Mouse (Mus musculus) central nervous system, embryonic 11.5 days (tissue): Measurements from ENCODE around the gene Saa2. TPM values are rescaled to one million over a fixed set of nuclear protein-coding genes. Genes with fewer than 3 reads are reported as not detected.

Experiments used
- polyA plus RNA-seq: library from polyadenylated mRNA; depleted of rRNA; stranded (reverse); fragments of >200 nt; gene quantifications from 2 replicates; pipeline ENCODE4 v1.2.3, GENCODE M21; 2012; rRNA removed

Gene Saa2
- polyA plus RNA-seq, result 0.58 TPM in 1 of 2 replicates, not detected in the other

DNA sequence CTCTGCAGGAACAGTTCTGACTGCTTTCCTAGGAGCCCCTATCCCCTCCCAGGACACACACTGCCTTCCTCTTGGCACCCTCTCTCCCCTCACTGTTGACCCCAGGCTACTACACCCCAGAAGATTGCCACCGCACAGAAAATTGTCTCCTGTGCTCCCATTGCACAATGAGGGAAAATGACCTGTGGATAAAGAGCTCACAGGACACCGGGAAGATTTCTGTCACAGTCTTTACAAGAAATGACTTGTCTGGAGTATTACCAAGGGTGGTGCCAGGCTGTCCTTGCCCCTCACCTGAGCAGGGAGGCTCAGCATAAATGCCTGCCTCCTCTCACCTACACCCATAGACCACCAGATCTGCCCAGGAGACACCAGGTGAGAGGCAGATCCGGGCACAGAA is at the start of gene Saa2:
TSS of gene Saa2 (plus strand) at position 301 of the 400 bp plus-strand sequence.

DNA sequence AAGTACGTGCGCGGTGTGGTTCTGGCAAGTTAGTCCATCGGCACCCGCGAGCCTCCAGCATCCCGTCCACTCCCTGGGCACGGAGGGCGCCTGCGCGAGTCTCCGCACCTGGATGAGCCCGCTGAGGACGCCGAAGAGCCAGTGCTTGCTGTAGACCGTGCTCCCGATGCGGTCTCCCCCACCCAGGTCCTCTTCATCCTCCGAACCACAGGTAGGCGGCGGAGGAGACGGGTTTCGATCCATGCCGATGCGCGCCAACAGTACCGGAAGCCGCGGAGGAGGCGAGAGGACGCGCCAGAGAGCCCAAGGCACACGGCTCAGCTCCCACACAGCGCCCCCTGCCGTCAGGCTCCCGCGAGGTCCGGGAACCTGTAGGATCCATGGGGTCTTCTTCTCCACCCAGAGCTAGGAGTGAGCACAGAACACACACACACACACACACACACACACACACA is 41.2 kb upstream of the Saa2 start, which contains the start of gene Saal1:
TSS of gene Saal1 (minus strand) at position 291 of the 455 bp plus-strand sequence.

DNA sequence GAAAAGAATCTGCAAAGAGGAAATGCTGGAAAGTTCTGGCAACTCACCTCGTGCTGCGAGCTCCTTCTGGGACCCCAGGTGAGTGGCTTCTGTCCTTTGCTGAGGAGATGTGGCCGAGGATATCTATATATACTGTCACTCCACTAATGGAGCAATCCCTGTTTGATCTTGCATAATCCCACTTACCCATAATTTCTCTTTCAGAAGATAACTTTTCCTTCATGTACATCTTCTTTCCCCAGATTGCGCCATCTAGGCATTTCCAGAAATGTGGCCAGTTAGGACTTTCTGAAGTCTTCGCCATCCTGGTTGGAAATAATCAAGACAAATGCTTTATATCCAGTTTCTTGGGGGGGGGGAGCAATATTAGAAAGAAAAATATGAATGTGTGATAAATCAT is 36.0 kb upstream of the Saa2 start, which contains the start of gene Saa3:
TSS of gene Saa3 (minus strand) at position 101 of the 400 bp plus-strand sequence.

DNA sequence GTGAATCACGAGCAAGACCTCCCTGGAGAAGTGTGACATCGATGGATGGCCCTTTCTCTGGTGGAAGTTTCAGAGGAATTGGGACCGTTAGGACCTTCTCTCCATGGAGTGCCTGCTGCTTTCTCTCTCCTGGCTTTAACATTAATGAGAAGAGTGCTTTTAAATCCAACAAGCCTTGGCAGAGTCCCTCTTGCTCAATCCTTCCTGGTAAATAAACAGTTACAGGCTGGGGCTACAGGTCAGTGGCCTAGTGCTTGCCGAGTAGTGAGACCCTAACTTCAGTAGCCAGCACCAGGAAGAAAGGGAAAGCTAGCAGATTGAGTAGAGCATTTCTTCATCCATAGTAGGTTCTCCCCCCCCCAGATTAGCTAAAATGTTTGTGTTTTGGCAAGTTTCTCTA is 19.1 kb upstream of the Saa2 start, which contains the start of gene Saa4:
TSS of gene Saa4 (minus strand) at position 146 of the 400 bp plus-strand sequence.

DNA sequence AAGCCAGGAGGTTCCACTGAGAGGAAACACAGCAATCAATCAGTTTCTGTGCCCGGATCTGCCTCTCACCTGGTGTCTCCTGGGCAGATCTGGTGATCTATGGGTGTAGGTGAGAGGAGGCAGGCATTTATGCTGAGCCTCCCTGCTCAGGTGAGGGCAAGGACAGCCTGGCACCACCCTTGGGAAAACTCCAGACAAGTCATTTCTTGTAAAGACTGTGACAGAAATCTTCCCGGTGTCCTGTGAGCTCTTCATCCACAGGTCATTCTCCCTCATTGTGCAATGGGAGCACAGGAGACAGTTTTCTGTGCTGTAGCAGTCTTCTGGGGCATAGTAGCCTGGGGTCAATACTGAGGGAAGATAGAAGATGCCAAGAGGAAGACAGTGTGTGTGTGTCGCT is 8.7 kb upstream of the Saa2 start, which contains the start of gene Saa1:
TSS of gene Saa1 (minus strand) at position 101 of the 400 bp plus-strand sequence.

DNA sequence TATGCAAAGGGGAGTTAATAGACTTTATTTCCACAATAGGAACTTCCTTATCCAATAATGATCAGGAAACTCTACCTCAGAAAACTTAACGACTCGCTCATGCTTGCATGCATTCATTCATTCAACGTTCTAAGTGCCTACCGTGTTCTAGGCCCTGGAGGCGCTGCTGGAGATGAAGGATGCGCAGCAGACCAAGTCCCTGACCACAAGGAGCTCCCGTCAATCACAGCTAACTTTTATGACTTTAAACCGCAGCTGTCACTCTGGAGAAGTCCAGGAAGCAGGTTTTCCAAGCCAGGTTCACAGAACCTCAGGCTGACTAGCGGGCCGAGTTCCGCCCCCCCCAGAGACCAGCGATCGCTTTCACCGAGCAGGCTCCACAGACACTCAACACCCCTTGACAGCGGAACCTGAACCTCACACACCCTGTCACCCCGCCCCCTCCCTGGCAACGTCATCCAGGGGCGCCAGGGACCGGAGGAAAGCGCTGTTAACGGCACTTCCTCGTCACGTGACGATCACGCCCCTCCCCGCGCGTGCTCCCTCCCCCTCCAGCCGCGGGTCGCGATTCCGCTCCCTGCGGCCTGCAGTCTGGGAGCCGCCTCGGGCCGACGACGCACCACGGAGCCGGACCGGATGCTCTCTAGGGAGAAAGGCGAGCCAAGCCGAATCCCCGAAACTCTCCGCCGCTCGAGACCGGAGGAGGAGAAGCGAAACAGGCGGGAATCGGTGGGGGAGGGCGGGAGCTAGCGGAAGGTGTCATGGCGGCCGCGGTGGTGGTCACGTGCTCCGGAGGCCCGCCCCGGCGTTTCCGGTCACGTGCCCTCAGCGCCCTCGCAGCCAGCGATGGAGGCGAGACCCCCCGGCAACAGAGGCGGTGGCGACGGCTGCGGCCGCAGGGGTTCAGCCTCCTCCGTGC is 44.0 kb downstream of the Saa2 start, which contains the start of the genes Hps5 and Gtf2h1:
TSS of gene Hps5 (minus strand) at position 778 of the 919 bp plus-strand sequence.
TSS of gene Gtf2h1 (plus strand) at position 817 of the 919 bp plus-strand sequence.

Other genes with a start within 250 kb of the Saa2 start
- 14.5 and 17.1 TPM in 2 replicates for gene Sergef, start 112.0 kb upstream of the Saa2 start, polyA plus RNA-seq
- gene Tph1, start 79.3 kb upstream of the Saa2 start, polyA plus RNA-seq, result 0.25 and 0.34 TPM in 2 replicates
- gene Saal1, start 41.1 kb upstream of the Saa2 start, polyA plus RNA-seq, result 24.6 and 25.0 TPM in 2 replicates
- 0.28 and 0.31 TPM in 2 replicates for gene Saa3, start 36.1 kb upstream of the Saa2 start, polyA plus RNA-seq
- gene Saa4, start 19.2 kb upstream of the Saa2 start, polyA plus RNA-seq, result 0.26 and 0.42 TPM in 2 replicates
- 0.28 and 1.0 TPM in 2 replicates for gene Saa1, start 8.8 kb upstream of the Saa2 start, polyA plus RNA-seq
- 28.9 and 42.9 TPM in 2 replicates for gene Hps5, start 44.3 kb downstream of the Saa2 start, polyA plus RNA-seq
- gene Gtf2h1, start 44.3 kb downstream of the Saa2 start, polyA plus RNA-seq, result 32.4 and 40.5 TPM in 2 replicates
- gene Ldha, start 89.7 kb downstream of the Saa2 start, polyA plus RNA-seq, result 626 and 776 TPM in 2 replicates
- gene Ldhc, start 109.4 kb downstream of the Saa2 start, polyA plus RNA-seq, result 0.05 and 0.07 TPM in 2 replicates
- gene Tsg101, start 168.2 kb downstream of the Saa2 start, polyA plus RNA-seq, result 104 and 163 TPM in 2 replicates
- gene Uevld, start 206.7 kb downstream of the Saa2 start, polyA plus RNA-seq, result 9.2 and 12.0 TPM in 2 replicates
- not detected in 2 replicates for gene Gm9999, start 231.8 kb downstream of the Saa2 start, polyA plus RNA-seq